Mouse (Mus musculus): Measurements from ENCODE around the gene Cntnap1.

DNA sequence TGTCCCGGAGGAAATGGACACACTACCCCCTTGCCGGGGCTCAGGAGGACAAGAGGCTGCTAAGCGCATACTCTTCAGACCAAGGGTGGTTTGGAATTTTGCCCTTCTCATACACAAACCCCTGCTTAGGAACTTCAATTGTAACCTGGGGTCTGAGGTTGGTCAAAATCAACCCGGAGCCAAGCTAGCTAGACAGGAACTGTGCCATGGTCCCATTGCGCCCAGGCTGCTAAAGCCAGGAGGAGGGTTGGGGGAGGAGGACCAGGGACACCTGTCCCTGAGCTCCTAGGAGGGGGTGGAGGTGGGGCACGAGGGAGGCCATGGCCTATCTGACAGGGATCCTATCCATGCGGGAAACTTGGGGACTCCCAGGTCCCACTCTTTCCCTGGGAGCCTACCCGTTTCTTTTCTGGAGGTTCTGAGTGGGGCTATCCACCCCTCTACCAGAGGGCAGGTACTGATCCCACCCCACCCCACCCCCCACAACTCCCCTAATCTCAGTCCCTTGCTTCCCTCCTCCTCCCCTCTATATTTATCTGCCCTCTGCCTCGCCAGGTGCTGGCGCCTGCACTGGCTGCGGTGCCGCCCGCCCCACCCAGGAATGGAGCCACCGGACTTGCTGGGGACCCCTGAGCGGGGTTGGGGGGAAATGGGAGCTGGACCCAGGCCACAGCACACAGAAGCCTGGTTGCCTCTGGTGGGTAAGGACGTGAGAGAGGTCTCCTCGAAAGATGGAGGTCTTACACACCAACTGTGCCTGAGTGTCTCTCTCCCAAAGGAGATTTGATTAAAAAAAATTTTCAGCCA is 819 bp upstream of the Cntnap1 start:
- TF ChIP-seq POLR2A (IDR thresholded peaks at IDR 0.05; ENCODE audit: borderline replicate concordance, control insufficient read depth, low read depth, low read length): no peak
- no peak for TF ChIP-seq CTCF (IDR thresholded peaks at IDR 0.05; ENCODE audit: control insufficient read depth, insufficient read depth, low read length)
